Mouse (Mus musculus) ES-Bruce4 (cell line): ENCODE measurements around the gene Cers6. TPM values are rescaled to one million over a fixed set of nuclear protein-coding genes. Genes with fewer than 3 reads are reported as not detected.

ENCODE experiments used
- H3K27ac ChIP-seq: 2 replicates; pipeline ENCODE4 v1.5.1; 2012; ENCODE audit warnings: low read length, inconsistent platforms; ENCODE audit not compliant: insufficient read depth
- H3K27me3 ChIP-seq: 2 replicates; pipeline ENCODE4 v1.6.1; 2012; ENCODE audit warnings: mild to moderate bottlenecking, low read length, inconsistent platforms; ENCODE audit not compliant: control insufficient read depth, poor library complexity, insufficient read depth, severe bottlenecking
- H3K36me3 ChIP-seq: 2 replicates; pipeline ENCODE4 v1.6.1; 2012; ENCODE audit warnings: inconsistent platforms, mild to moderate bottlenecking, low read length, moderate library complexity; ENCODE audit not compliant: control insufficient read depth, poor library complexity, insufficient read depth, severe bottlenecking
- H3K4me1 ChIP-seq: one replicate; pipeline ENCODE4 v1.8.1; 2011; ENCODE audit warnings: low read length; ENCODE audit not compliant: control insufficient read depth, insufficient read depth
- H3K4me3 ChIP-seq: 2 replicates; pipeline ENCODE4 v1.5.1; 2011; ENCODE audit warnings: low read depth, mild to moderate bottlenecking, low read length
- H3K9ac ChIP-seq: 2 replicates; pipeline ENCODE4 v1.6.1; 2012; ENCODE audit warnings: low read depth, mild to moderate bottlenecking, inconsistent platforms; ENCODE audit not compliant: poor library complexity, severe bottlenecking
- H3K9me3 ChIP-seq: replicated peaks from 2 replicates; pipeline ENCODE4 v1.6.1; 2012; ENCODE audit warnings: mild to moderate bottlenecking, low read length, inconsistent platforms; ENCODE audit not compliant: control insufficient read depth, poor library complexity, insufficient read depth, severe bottlenecking
- CTCF ChIP-seq: IDR thresholded peaks from one replicate; pipeline ENCODE4 v1.8.1; 2011; ENCODE audit warnings: low read depth, low read length
- EP300 ChIP-seq: IDR thresholded peaks from 2 replicates; pipeline ENCODE4 v1.6.1; 2011; ENCODE audit warnings: low read depth, low read length; ENCODE audit not compliant: insufficient read depth
- POLR2A ChIP-seq: IDR thresholded peaks from one replicate; pipeline ENCODE4 v1.8.1; 2011; ENCODE audit warnings: low read length; ENCODE audit not compliant: insufficient read depth
- polyA plus RNA-seq: library from polyadenylated mRNA; stranded (reverse); fragments of >200 nt; gene quantifications from 2 replicates; pipeline ENCODE4 v1.2.4, GENCODE M21; 2011; ENCODE audit warnings: low read depth; ENCODE audit not compliant: missing spikeins, insufficient read depth, insufficient read length

Cers6 gene
- polyA plus RNA-seq, 1 experiment: 17.0 TPM

DNA sequence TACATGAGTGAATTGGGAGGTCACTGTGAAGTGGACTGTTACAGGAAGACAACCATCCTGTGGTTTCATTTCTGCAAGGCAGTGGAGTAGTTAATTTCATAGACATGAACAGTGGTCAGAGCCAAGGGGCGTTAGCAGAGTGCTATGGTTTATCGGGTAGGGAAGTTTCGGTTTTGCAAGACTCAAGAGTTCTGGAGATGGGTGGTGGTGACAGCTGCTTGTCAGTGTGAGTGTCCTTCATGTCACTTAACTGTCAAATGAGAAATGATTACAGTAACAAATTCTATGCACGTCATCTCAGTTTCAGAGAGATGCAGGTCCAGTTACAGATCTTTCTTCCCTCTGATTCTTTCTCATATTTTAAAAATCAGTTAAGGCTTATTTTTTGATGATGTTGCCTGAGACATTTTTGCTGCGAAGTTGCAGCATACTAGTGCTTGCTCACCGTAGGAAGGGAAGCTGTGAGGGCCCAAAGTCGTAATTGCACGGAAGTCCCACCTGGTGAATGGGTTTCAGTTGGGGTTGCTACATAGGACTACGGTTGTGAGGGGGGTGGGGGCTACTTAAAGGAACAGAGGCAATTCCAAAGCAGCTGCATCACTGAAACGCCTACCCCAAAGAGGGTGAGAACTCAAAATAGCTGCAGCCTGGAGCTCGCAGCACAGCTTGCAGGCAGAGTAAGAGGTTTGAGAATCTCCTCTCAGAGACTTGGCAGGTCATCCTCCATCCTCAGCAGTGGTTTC is 46.7 kb downstream of the Cers6 start:
- Histone ChIP-seq H3K27me3 (no peaks in the 10 kb centered on the region), H3K27ac (no peak overlapping the region), H3K9ac (no peak overlapping the region), H3K36me3 (no peaks in the 10 kb centered on the region), H3K4me3 (no peak overlapping the region), H3K4me1 (no peaks in the 10 kb centered on the region), H3K9me3 (0 out of 2 replicates have a peak, but pooled peaks cover 2% of the 10 kb centered on the region)
- TF ChIP-seq EP300 (no peak), CTCF (no peak), POLR2A (no peak)

DNA sequence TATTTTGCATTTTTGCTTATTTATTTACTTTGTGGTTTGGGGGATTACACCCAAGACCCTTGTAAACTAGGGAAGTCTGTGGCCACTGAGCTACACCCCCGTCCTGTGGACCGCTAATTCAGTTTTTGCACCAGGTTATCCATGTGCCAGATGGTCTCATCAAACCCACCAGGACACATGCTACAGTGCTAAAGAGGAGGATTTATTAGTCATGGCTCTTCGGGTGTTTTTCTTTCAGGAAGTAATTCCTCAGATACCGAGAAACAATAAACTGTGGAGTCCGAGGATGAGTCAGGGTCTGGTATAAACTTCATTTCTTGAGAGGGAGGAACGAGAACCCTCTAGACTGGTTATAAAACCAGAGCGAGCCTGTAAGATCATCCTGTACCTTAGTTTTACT is 49.5 kb downstream of the Cers6 start:
- no peak overlapping the region for H3K9ac ChIP-seq
- no peaks in the 10 kb centered on the region for H3K4me1 ChIP-seq
- no peak overlapping the region for H3K4me3 ChIP-seq
- TF ChIP-seq CTCF (no peak), EP300 (no peak), POLR2A (no peak)
- 0 out of 2 replicates have a peak, but pooled peaks cover 2% of the 10 kb centered on the region for H3K9me3 ChIP-seq
- no peaks in the 10 kb centered on the region for H3K36me3 ChIP-seq
- H3K27me3 ChIP-seq: no peaks in the 10 kb centered on the region
- H3K27ac ChIP-seq: no peak overlapping the region

DNA sequence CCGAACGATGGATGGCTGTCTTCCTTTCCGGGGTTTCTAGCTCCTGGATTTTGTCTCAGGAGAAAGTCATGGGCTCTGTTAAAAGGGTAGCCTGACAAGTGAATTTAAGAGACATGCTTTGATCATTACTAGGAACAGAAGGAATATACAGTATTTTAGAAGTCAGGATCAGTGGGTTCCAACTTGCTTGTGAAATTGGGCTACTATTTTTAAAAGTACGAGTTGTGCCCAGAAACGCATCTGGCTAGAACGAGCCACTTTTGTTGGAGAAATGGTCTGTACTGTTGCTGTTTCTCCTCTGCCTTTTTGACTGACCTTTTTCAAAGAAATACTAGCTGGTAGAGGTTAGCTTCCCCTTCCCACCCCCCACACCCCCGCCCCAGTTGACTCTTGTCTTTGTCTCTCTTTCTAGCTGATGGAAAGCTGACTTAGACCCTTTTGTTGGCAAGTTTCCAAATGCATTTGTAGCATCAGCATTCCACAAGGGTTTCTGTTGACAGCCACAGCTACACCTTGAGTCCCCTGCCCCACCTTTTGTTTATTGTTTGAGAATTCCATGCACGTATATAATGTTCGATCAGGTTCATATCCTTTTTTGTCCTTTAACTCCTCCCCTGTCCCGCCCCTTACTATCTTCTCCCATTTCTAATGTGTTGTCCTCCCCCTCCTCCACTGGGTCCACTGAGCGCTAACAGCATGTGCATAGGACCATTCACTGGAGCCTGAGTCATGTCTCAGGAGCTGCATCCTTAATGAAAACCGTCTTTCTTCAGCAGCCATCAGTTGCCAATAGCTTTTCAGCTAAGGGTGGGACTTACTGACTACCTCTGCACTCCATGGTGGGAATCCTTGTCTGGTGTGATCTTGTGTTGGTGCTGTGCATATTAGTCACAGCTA is 50.6 kb downstream of the Cers6 start:
- H3K27ac ChIP-seq: peak overlapping the region; percentile 77
- H3K4me3 ChIP-seq: no peak overlapping the region
- H3K27me3 ChIP-seq: no peaks in the 10 kb centered on the region
- no peaks in the 10 kb centered on the region for H3K4me1 ChIP-seq
- TF ChIP-seq EP300: no peak
- no peak for TF ChIP-seq CTCF
- no peak for TF ChIP-seq POLR2A
- no peaks in the 10 kb centered on the region for H3K9me3 ChIP-seq
- no peak overlapping the region for H3K9ac ChIP-seq
- no peaks in the 10 kb centered on the region for H3K36me3 ChIP-seq

DNA sequence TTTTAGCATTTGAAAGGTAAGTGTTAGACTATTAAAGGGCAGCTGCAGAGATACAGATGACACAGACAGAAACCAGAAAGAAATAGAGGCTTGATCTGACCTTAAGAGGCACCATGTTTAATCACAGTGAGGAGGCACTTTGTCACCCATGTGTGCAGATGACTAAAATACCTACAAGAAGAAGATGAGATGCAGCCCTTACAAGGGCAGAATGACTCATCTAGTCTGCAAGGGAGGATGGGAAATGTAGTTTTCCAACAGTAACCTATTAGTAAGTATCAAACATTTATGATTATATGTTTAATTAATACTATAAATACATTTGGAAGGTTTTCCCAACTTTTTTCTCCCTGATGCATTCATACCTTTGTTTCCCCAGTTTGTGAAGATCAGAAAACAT is 54.5 kb downstream of the Cers6 start:
- Histone ChIP-seq H3K27ac (no peak overlapping the region), H3K9me3 (no peaks in the 10 kb centered on the region), H3K36me3 (no peaks in the 10 kb centered on the region), H3K9ac (no peak overlapping the region), H3K4me3 (no peak overlapping the region), H3K27me3 (no peaks in the 10 kb centered on the region), H3K4me1 (no peaks in the 10 kb centered on the region)
- no peak for TF ChIP-seq EP300
- TF ChIP-seq CTCF: no peak
- TF ChIP-seq POLR2A: no peak

DNA sequence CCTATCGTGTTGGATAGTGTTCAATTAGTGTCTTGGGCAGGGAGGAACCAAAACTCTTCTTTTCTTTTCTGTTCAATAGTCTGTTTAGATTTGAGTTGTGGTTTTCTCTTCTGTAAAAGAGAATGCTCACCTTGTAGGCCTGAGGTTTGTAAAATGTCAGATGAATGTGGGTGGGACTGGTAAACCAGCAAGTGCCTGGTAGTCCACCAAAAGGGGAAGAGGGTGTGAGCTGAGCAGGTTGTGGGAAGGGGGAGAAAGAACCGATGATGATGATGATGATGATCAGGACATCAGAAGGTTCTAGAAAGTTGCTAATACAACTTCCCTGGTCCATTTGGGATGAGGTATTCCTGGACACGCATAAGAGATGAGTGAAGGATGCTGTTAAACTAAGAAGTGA is 55.1 kb downstream of the Cers6 start:
- H3K4me3 ChIP-seq: no peak overlapping the region
- TF ChIP-seq CTCF: no peak
- no peak for TF ChIP-seq EP300
- TF ChIP-seq POLR2A: no peak
- H3K4me1 ChIP-seq: no peaks in the 10 kb centered on the region
- no peak overlapping the region for H3K27ac ChIP-seq
- H3K9ac ChIP-seq: no peak overlapping the region
- no peaks in the 10 kb centered on the region for H3K36me3 ChIP-seq
- H3K27me3 ChIP-seq: no peaks in the 10 kb centered on the region
- H3K9me3 ChIP-seq: no peaks in the 10 kb centered on the region
